Mouse (Mus musculus): ENCODE results near the gene Pla2g5.

DNA sequence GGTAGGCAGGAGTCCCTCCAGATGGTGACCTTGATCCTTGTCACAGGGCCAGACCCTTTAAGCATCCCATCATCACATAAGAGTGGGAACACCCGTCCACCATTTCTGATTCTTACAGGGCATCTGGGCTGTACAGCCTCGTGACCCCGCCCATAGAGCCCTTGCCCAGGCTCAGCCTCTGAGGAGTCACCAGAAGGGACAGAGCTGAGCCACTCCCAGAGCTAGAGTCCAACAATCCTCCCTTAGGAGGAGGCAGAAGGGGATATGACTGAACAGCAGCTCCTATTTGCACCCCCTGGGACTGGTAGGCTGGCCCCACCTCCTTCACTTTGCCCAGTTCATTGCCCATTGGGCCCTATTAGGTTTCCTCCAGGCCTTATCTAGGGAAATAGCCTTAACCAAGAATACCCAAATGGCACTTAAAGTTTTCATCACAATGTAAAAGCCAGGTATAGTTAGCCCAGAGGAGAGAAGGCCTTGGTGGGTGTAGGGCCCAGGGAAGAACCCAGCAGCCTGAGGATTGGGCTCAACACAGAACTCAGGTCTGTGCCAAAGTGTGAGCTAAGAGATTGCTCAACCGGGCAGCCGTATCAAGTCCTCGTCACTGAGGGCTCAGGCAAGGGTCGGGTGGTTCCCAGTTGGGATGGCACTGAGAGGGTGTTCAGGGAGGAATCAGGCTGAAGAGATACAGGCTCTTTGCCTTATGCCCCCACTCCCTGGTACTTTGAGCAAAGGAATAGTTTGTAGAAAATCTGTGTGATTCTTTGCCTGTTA is 17.7 kb upstream of the Pla2g5 start:
- TF ChIP-seq CTCF (IDR thresholded peaks at IDR 0.05; ENCODE audit: extremely low read depth, insufficient read depth, insufficient read length, insufficient replicate concordance): no peak
- no peak for TF ChIP-seq POLR2A (IDR thresholded peaks at IDR 0.05; ENCODE audit: low read depth, low read length)
